Mouse (Mus musculus) cerebellum, adult (tissue): ENCODE results near the gene Trim37.

ENCODE experiments used
- ATAC-seq: cut with Nextera tagmentation; 2 replicates; pipeline ENCODE4 v1.9.2; 2017; ENCODE audit warnings: mild to moderate bottlenecking, moderate library complexity, mixed read lengths; ENCODE audit not compliant: insufficient number of reproducible peaks, low FRiP score, low TSS enrichment

The Trim37 gene

GRCm38 (mm10) chr11:87266246-87266645 lies 139.4 kb downstream of the Trim37 start:
- ATAC-seq = no peak

GRCm38 (mm10) chr11:87268803-87269202 lies 141.9 kb downstream of the Trim37 start:
- ATAC-seq = no peak
